Mouse (Mus musculus): ENCODE measurements around the gene Rrp15.

The Rrp15 gene

DNA sequence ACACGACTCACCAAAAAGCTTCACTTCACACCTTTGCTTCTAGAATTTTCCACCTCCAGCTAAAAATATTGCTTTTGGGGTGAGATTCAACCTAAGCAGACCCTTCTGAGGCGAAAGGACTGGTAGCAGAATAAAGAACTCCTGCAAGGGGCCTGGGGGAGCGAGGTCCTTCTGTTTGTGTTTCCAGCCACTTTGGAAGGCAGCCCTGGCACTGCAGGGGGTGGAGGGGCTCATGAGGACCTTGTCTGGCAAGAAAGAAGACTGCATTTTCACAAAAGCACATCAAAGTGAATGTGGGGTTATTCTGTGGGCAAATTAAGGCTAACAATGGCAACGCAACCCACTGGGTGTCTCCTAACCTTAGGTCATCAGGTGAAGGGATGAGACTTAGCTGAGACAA, 76.0 kb downstream of the Rrp15 start:
- DNase-seq (ENCODE audit: low spot score in 2 of 2) = no peak

Data from urinary bladder, adult 18-20 months (tissue).